Mouse (Mus musculus) lung, adult 2 months (tissue): Measurements from ENCODE around the gene Kif6.

Experiments used
- CTCF ChIP-seq: fragments of 200-500 bp; IDR thresholded peaks from 2 replicates; pipeline ENCODE4 v1.5.1; 2011; ENCODE audit warnings: mild to moderate bottlenecking, low read length, control low read depth; ENCODE audit not compliant: insufficient read depth
- POLR2A ChIP-seq: fragments of 200-500 bp; IDR thresholded peaks from 2 replicates; pipeline ENCODE4 v1.6.1; 2011; ENCODE audit warnings: low read depth, mild to moderate bottlenecking, control low read depth, low read length, borderline replicate concordance; ENCODE audit errors: extremely low read depth

- TF ChIP-seq CTCF, result peak; percentile 88
- TF ChIP-seq POLR2A, result no peak
These were observed 284.0 kb downstream of the Kif6 start for GRCm38 (mm10) chr17:49898849-49899331.
